Mouse (Mus musculus): Measurements from ENCODE around the gene Celsr1.
A peak's percentile ranks its signal among the peaks of the same experiment; 100 is the strongest.
"Not testable (repeated sequence)": the region's sequence is repeated elsewhere in the genome, so short reads cannot be mapped to it uniquely, and the experiment has no call there.

The Celsr1 gene

DNA sequence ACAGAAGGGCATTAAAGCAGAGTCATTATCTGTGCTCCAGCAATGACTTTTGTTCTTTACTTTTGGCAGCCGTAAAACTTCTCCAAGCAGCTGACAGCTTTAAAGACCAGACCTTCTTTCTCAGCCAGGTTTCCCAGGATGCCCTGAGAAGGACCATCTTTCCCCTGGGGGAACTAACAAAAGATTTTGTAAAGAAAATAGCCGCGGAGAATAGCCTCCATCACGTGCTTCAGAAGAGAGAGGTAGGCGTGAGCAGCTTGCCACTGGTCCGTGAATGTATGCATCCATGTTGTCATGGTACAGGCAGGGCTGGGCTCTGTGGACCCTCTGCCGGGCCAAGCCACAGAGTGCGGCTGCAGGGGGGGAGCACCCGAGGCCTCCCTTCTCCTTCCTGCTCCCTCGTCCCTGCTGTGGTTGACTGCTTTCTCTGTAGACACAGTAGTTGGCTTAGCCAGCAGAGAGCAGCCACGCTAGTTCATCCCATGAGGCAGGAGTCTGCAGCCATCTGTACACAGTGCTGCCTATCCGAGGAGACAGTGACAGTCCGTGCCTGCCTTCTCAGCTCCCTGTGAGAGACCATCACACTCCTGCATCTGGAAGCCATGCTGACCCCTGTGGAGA is 141.0 kb downstream of the Celsr1 start:
- no peak for DNase-seq (ENCODE audit: low read depth, low spot score)

DNA sequence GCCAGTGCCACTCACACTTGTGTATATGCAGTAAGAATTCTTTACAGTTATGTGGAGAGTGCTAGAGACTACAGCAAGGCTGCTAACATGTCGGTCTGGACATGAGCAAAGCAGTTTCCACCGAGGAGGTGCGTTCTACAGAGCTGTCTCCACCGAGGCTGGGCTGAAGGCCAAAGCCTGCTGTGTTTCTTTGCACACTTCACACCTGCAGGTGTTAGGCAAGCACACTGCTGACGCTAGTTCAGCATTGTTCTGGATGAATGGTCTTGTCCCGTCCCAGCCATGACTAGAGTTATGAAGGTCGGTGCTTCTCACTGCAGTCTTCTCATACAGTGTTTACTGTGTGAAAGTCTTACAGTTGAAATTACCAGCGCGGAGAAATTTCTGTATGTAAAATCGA is 141.6 kb downstream of the Celsr1 start:
- no peak for DNase-seq (ENCODE audit: low read depth, low spot score)

DNA sequence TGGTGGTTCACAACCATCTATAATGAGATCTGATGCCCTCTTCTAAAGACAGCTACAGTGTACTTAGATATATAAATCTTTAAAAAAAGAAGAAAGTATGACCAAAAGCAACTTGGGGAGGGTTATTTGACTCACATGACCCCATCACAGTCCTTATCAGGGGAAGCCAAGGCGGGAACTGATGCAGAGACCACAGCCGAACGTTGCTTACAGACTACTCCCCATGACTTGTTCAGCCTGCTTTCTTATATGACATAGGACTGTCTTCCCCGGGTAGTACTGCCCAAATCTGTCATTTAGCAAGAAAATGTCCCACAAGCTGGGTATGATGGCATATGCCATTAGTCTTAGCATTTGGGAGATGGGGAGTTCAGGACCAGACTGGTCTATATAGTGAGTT is 144.3 kb downstream of the Celsr1 start:
- no peak for DNase-seq (ENCODE audit: low read depth, low spot score)

DNA sequence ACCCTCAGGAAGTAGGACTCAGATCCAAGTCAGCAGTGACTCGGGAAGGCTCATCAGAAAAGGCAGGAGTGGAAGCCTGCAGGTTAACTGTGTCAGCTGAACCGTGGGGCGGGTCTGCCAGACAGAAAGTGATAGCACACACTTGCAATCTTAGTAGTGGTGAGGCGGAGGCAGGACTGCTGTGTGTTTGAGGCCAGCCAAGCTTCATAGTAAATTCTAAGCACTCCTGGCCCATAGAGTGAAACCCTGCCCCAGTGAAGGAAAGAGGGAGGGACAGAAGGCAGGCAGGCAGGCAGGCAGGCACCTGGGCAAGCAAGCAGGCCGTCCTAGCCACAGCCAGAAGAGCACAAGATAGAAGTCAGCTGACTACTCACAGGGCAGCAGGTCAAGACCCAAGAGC is 148.0 kb downstream of the Celsr1 start:
- DNase-seq (ENCODE audit: low read depth, low spot score): no peak

DNA sequence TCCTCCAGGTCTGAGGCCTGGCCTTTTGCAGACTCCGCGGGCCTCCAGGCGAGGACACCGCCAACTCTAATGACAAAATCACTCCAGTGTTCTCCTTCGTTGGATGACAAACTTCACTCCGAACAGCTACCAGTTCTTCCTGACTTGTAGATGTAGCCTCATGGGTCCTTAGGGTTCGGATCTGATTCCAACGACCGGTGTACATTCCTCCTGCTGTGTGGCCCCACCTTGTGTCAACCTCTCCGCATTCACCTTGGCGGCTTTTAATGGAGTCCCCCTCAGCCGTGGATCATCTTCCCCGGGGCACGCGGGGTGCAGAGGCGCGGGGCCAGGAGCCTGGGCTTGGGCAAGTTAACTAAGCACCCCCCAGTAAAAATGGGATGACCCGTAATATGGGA is 154.1 kb downstream of the Celsr1 start:
- DNase-seq (ENCODE audit: low read depth, low spot score): no peak

DNA sequence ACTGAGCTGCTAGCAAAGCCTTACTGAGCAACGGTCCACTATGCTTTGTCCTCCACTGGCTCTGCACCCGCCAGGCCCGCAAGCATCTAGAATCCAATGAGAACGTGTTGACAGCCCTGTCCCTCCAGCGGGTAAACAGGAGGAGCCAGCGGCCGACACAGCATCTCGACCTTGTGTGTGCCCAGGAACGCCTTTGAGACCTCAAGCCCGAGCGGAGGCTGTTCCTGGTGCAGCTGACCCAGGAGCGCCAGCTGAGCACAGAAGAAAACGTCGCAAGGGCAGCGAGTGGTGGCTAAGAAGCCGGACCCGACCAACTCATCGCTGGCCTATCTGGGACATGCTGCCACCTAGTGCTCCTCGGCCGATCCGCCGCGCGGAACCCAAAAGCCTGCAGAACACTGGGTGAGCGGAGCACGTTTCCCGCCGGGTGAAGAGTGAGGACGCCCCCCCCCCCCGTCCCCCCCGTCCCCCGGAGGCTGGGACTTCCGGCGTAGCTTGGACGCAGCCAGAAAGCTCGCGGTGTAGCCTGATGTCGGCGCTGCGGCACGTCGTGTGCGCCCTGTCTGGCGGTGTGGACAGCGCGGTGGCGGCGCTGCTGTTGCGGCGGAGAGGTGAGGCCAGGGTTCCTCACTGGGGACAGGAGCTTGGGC is 154.6 kb downstream of the Celsr1 start, which contains the start of gene Trmu:
Gene Trmu, plus strand, starts transcription at position 465 of the 650 bp plus-strand sequence.
- peak; percentile 91 for DNase-seq (ENCODE audit: low read depth, low spot score)

DNA sequence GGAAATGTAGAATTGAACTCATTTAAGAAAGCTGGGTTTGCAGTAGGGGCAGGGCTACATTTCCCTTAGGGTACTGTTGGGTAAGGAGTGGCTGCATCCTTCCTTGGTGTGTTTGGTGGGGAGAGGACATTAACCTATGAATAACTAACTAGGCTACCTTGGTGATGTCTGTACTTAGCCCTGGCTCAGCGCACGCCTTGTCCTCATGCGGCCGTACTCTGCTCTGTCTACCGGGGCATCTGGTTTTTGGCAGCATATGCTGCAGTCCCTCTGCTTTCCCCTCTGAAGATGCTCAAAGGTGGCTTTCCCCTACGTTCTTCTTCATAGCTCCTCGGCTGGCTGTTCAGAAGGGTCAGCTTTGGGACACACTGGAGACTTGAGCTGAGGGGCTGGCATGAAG is 156.2 kb downstream of the Celsr1 start:
- no peak for DNase-seq (ENCODE audit: low read depth, low spot score)

DNA sequence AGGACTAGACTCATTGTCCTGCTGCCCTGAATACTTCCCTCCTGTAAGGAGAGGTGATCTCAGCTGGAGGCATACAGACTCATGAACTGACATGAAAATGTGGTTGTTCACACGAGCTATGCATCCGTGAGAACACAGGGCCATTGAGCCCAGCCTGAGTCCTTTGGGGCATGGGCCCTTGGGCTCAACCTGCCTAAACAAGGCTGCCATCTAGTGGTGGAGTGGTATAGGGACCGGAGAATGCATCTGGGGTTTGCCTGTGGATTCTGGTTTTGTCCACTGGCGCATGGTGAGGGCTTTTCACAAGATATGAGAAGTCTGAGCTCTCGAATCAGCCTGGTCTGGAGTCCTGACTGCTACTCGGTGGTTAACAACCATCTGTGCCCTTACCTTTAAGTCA is 165.9 kb downstream of the Celsr1 start:
- DNase-seq (ENCODE audit: low read depth, low spot score): peak; percentile 65

DNA sequence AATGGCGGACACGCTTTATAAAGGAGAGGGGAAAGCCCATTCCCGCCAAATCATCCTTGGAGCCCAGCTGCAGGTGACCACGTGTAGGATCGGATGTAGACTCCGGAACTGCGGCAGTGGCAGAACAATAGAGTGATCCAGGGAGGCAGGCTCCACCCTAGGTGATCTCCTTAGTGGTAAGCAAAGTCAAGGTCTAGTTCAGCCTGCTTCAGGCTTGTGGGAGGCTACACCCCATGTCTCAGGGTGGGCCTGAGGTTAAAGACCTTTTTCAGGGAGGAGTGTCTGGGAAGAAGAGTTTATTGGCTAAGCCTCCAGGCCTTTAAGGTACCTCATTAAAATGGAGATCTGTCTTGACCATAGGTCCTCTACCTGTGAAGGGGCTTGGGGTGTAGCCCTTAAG is 167.7 kb downstream of the Celsr1 start:
- DNase-seq (ENCODE audit: low read depth, low spot score): not testable (repeated sequence)

DNA sequence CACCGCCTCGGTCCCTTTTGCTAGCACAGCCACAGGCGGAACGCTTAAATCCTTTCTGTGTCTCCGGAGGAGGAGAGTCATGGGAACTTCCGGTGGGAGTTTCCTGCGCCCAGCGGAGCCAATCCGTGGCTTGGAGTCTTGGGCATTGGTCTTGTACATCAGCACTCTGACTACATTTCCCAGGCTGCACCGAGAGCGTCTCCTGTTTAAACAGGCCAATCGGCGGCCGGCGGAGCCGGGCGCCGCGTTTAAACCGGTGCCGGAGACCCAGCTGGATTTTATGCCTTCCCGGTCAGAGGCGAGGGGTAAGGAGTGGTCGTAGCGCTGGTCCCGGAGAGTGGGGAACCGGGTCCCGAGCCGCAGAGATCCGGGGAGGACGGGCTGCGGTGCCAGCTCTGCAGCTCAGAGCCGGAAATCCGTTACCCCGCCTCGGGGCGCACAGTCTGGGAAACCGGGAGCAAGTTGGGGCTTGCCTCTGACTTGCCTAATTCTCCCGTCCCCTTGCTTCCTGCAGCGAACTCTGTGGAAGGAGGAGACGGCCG is 174.0 kb downstream of the Celsr1 start, which contains the start of gene Gtse1:
Gene Gtse1, plus strand, starts transcription at position 256 of the 542 bp plus-strand sequence.
- peak; percentile 95 for DNase-seq (ENCODE audit: low read depth, low spot score)

DNA sequence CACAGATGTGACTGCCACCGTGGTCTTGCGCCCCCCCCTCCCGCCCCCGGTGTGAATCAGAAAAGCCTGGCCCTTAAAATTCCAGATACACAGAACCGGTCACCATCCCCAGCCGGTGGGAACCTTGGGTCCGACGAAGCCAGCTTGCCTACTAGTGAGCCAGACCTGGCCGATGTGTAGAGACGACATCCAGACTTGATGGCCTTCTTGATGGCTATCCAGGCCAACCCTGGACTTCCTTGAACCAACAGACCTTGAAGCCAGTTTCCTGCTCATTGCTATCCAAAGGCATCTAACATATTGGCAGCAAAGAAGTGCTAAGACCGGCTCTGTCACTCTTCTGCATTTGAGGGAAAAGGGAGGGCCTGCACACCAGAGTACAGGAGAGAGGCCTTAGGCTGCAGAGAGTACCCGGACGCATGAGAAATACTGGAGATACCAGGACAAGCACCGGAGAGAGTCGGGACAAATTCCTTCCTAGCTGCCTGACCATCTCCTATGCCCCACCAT is 174.5 kb downstream of the Celsr1 start:
- peak; percentile 5 for DNase-seq (ENCODE audit: low read depth, low spot score)

DNA sequence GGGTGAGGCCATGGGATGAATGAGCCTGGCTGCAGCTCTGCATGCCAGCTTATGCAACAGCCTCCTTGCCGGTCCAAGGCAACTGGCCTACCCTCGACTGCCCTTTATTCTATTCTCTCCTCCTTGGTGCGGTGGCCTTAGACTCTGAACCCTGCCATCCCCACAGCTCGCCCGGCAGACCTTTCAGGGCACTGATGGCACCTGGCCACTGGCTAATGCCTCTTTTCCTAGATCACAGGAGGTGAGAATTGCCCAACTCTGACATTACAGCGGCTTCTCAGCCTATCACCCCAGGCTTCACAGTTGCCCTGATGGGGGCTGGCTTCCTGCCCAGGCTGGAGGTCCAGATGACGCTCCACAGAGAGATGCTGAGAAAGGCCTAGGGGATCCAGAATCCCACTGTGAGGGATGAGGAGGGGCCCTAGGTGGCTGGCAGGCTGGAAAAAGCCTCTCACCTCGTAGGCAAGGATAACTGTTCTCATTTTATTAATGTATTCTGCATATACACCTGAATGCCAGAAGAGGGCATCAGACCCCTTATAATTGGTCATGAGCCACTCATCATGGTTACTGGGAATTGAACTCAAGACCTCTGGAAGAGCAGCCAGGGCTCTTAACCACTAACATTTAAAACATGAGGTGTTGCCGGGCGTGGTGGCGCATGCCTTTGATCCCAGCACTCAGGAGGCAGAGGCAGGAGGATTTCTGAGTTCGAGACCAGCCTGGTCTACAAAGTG is 181.8 kb downstream of the Celsr1 start:
- no peak for DNase-seq (ENCODE audit: low read depth, low spot score)
